Mouse (Mus musculus) lung, adult 2 months (tissue): ENCODE results near the gene Fau.

Experiments used
- CTCF ChIP-seq: fragments of 200-500 bp; IDR thresholded peaks from 2 replicates; pipeline ENCODE4 v1.5.1; 2011; ENCODE audit warnings: mild to moderate bottlenecking, low read length, control low read depth; ENCODE audit not compliant: insufficient read depth
- POLR2A ChIP-seq: fragments of 200-500 bp; IDR thresholded peaks from 2 replicates; pipeline ENCODE4 v1.6.1; 2011; ENCODE audit warnings: low read depth, mild to moderate bottlenecking, control low read depth, low read length, borderline replicate concordance; ENCODE audit errors: extremely low read depth

GRCm38 (mm10) chr19:6038326-6038725 lies 19.3 kb upstream of the Fau start:
- TF ChIP-seq POLR2A = no peak
- TF ChIP-seq CTCF = no peak
